Mouse (Mus musculus) neural tube, embryonic 10.5 days (tissue): ENCODE measurements around the gene Mpzl3.
"Not testable (repeated sequence)": the region's sequence is repeated elsewhere in the genome, so short reads cannot be mapped to it uniquely, and the experiment has no call there.

ENCODE experiments used
- DNase-seq: peaks from one replicate; pipeline ENCODE4 v3.0.0-alpha.2; 2017; ENCODE audit warnings: low spot score; ENCODE audit errors: extremely low spot score

Gene Mpzl3

GRCm38 (mm10) chr9:45055082-45055713 lies at the start of gene Mpzl3:
Mpzl3 (plus strand) TSS chr9:45055186.
- peak; percentile 91 for DNase-seq

- no peak for DNase-seq
Observed at GRCm38 (mm10) chr9:45007404-45007803, 47.6 kb upstream of the Mpzl3 start.

GRCm38 (mm10) chr9:45008342-45008741 lies 46.6 kb upstream of the Mpzl3 start:
- no peak for DNase-seq

GRCm38 (mm10) chr9:45009180-45010078 lies 45.6 kb upstream of the Mpzl3 start, which contains the start of gene Cd3e:
Cd3e (minus strand) TSS chr9:45009627.
- DNase-seq, result no peak

- no peak for DNase-seq
Observed at GRCm38 (mm10) chr9:45010461-45010860, 44.5 kb upstream of the Mpzl3 start.

GRCm38 (mm10) chr9:45011291-45011690 lies 43.7 kb upstream of the Mpzl3 start:
- DNase-seq, result no peak

- DNase-seq, result no peak
Observed at GRCm38 (mm10) chr9:45014879-45015278, 40.1 kb upstream of the Mpzl3 start.

- no peak for DNase-seq
Observed at GRCm38 (mm10) chr9:45015841-45016240, 39.1 kb upstream of the Mpzl3 start.

- DNase-seq, result no peak
Observed at GRCm38 (mm10) chr9:45018031-45018430, 37.0 kb upstream of the Mpzl3 start.

- DNase-seq, result peak; percentile 57
Observed at GRCm38 (mm10) chr9:45022800-45023199, 32.2 kb upstream of the Mpzl3 start.

- DNase-seq, result no peak
Observed at GRCm38 (mm10) chr9:45023638-45024037, 31.3 kb upstream of the Mpzl3 start.

- no peak for DNase-seq
Observed at GRCm38 (mm10) chr9:45024187-45024586, 30.8 kb upstream of the Mpzl3 start.

- DNase-seq, result no peak
Observed at GRCm38 (mm10) chr9:45027376-45027775, 27.6 kb upstream of the Mpzl3 start.

GRCm38 (mm10) chr9:45030341-45030740 lies 24.6 kb upstream of the Mpzl3 start:
- DNase-seq, result no peak

- DNase-seq, result no peak
Observed at GRCm38 (mm10) chr9:45032261-45032660, 22.7 kb upstream of the Mpzl3 start.

- no peak for DNase-seq
Observed at GRCm38 (mm10) chr9:45034526-45034925, 20.5 kb upstream of the Mpzl3 start.

GRCm38 (mm10) chr9:45037803-45038202 lies 17.2 kb upstream of the Mpzl3 start:
- DNase-seq, result not testable (repeated sequence)

- DNase-seq, result no peak
Observed at GRCm38 (mm10) chr9:45039499-45039898, 15.5 kb upstream of the Mpzl3 start, which contains the start of gene Mpzl2. Mpzl2 (plus strand) TSS chr9:45039799.

GRCm38 (mm10) chr9:45040066-45040845 lies 14.7 kb upstream of the Mpzl3 start:
- DNase-seq, result peak; percentile 12

GRCm38 (mm10) chr9:45041131-45041838 lies 13.7 kb upstream of the Mpzl3 start:
- DNase-seq, result peak; percentile 32
